Mouse (Mus musculus) forebrain, postnatal 0 days (tissue): ENCODE measurements at regions not wholly inside any gene's neighbourhood (a gene's known extent, or its start where the extent isn't known, plus 50 kb on each side); places are given as distances from the start of the nearest gene placed in this dataset.
"Not testable (repeated sequence)": the region's sequence is repeated elsewhere in the genome, so short reads cannot be mapped to it uniquely, and the experiment has no call there.

ENCODE experiments used
- ATAC-seq: fragments of 200-750 bp; cut with Nextera tagmentation; 2 replicates; pipeline ENCODE4 v1.8.0; 2017; ENCODE audit warnings: mild to moderate bottlenecking, moderate library complexity
- DNase-seq: peaks from one replicate; pipeline ENCODE4 v3.0.0-alpha.2; 2015
- H3K27ac ChIP-seq: fragments of 300-500 bp; sonication (generic); 2 replicates; pipeline ENCODE4 v1.5.1; 2014; ENCODE audit warnings: low read depth, mild to moderate bottlenecking, antibody characterized with exemption, low read length, moderate library complexity, mixed read lengths
- H3K27me3 ChIP-seq: fragments of 300-500 bp; sonication (generic); 2 replicates; pipeline ENCODE4 v1.6.1; 2014; ENCODE audit warnings: mild to moderate bottlenecking, low read length, mixed read lengths; ENCODE audit not compliant: insufficient read depth
- H3K36me3 ChIP-seq: fragments of 300-500 bp; sonication (generic); 2 replicates; pipeline ENCODE4 v1.6.1; 2014; ENCODE audit warnings: mild to moderate bottlenecking, moderate library complexity; ENCODE audit not compliant: insufficient read depth
- H3K4me1 ChIP-seq: fragments of 300-500 bp; sonication (generic); 2 replicates; pipeline ENCODE4 v1.6.1; 2014; ENCODE audit warnings: antibody characterized with exemption; ENCODE audit not compliant: insufficient read depth
- H3K4me2 ChIP-seq: fragments of 300-500 bp; sonication (generic); 2 replicates; pipeline ENCODE4 v1.6.1; 2014; ENCODE audit warnings: low read depth, mild to moderate bottlenecking, moderate library complexity
- H3K4me3 ChIP-seq: fragments of 300-500 bp; sonication (generic); 2 replicates; pipeline ENCODE4 v1.5.1; 2014; ENCODE audit warnings: low read depth, low read length, mixed read lengths
- H3K9ac ChIP-seq: fragments of 300-500 bp; sonication (generic); 2 replicates; pipeline ENCODE4 v1.6.1; 2014; ENCODE audit warnings: mild to moderate bottlenecking
- H3K9me3 ChIP-seq: fragments of 300-500 bp; sonication (generic); 2 replicates; pipeline ENCODE4 v1.6.1; 2016; ENCODE audit warnings: low read length
- CTCF ChIP-seq: sonication (generic); IDR thresholded peaks from 2 replicates; pipeline ENCODE4 v1.5.1; 2016; ENCODE audit warnings: antibody characterized with exemption, control low read depth, low read depth
- whole genome bisulfite sequencing: fragments of 180-500 bp; shearing (Covaris S2); extraction: QIAGEN DNeasy Blood & Tissue Kit; methylation state at CpG from one replicate; pipeline ENCODE4 v1.1.7; 2014; 5-methylcytosine and 5-hydroxymethylcytosine counted together

GRCm38 (mm10) chr11:40536236-40536765 lies 158.7 kb downstream of the Mat2b start:
- H3K4me1 ChIP-seq, result no peaks in the 10 kb centered on the region
- H3K9ac ChIP-seq, result no peak overlapping the region
- H3K27ac ChIP-seq, result no peak overlapping the region
- H3K27me3 ChIP-seq, result no peaks in the 10 kb centered on the region
- DNase-seq (no peak), ATAC-seq (no peak)
- H3K4me3 ChIP-seq, result no peak overlapping the region
- 88% methylated on average over 14 of the region's 14 CpGs for WGBS
- H3K4me2 ChIP-seq, result no peak overlapping the region
- TF ChIP-seq CTCF, result no peak
- H3K36me3 ChIP-seq, result no peaks in the 10 kb centered on the region
- H3K9me3 ChIP-seq, result no peaks in the 10 kb centered on the region

- H3K36me3 ChIP-seq, result no peaks in the 10 kb centered on the region
- no peak for ATAC-seq
- no peaks in the 10 kb centered on the region for H3K9me3 ChIP-seq
- no peaks in the 10 kb centered on the region; the same call in 1 of the 2 replicates for H3K27me3 ChIP-seq
- H3K4me1 ChIP-seq, result no peaks in the 10 kb centered on the region
- H3K4me2 ChIP-seq, result no peak overlapping the region
- no peak overlapping the region for H3K27ac ChIP-seq
- 39% methylated on average over 10 of the region's 10 CpGs for WGBS
- no peak for TF ChIP-seq CTCF
- no peak overlapping the region for H3K4me3 ChIP-seq
- DNase-seq, result no peak
- H3K9ac ChIP-seq, result no peak overlapping the region
These were observed 184.4 kb downstream of the Mat2b start for GRCm38 (mm10) chr11:40510325-40511239.

GRCm38 (mm10) chr11:40491599-40491998 lies 203.4 kb downstream of the Mat2b start:
- no peak for TF ChIP-seq CTCF
- no peak for DNase-seq

GRCm38 (mm10) chr11:40478171-40478570 lies 216.8 kb downstream of the Mat2b start:
- not testable (repeated sequence) for H3K9ac ChIP-seq, H3K4me1 ChIP-seq, H3K36me3 ChIP-seq, ATAC-seq, DNase-seq, H3K4me3 ChIP-seq, H3K27me3 ChIP-seq, H3K4me2 ChIP-seq, H3K9me3 ChIP-seq, H3K27ac ChIP-seq
- WGBS, result 26% methylated on average over 6 of the region's 6 CpGs

More at GRCm38 (mm10) chr11:40491599-40491998, 203.4 kb downstream of the Mat2b start:
- H3K27me3 ChIP-seq, result no peaks in the 10 kb centered on the region
- no peak overlapping the region for H3K4me2 ChIP-seq
- no peaks in the 10 kb centered on the region for H3K9me3 ChIP-seq
- 50% methylated on average over 6 of the region's 6 CpGs for WGBS
- no peaks in the 10 kb centered on the region for H3K36me3 ChIP-seq
- H3K9ac ChIP-seq, result no peak overlapping the region
- no peak overlapping the region for H3K4me3 ChIP-seq
- ATAC-seq, result no peak
- H3K27ac ChIP-seq, result no peak overlapping the region
- no peaks in the 10 kb centered on the region for H3K4me1 ChIP-seq

GRCm38 (mm10) chr11:40477294-40477693 lies 217.7 kb downstream of the Mat2b start:
- Histone ChIP-seq H3K4me3 (no peak overlapping the region), H3K9ac (no peak overlapping the region), H3K4me1 (no peaks in the 10 kb centered on the region), H3K4me2 (no peak overlapping the region), H3K27ac (no peak overlapping the region), H3K36me3 (no peaks in the 10 kb centered on the region), H3K9me3 (no peaks in the 10 kb centered on the region), H3K27me3 (no peaks in the 10 kb centered on the region)
- DNase-seq (no peak), ATAC-seq (no peak)
- WGBS, result 38% methylated on average over 7 of the region's 7 CpGs
- TF ChIP-seq CTCF, result no peak

- H3K27ac ChIP-seq, result no peak overlapping the region
- peak; percentile 91 for ATAC-seq
These were observed 225.8 kb downstream of the Mat2b start for GRCm38 (mm10) chr11:40469080-40469705.

GRCm38 (mm10) chr11:40456571-40456970 lies 238.4 kb downstream of the Mat2b start:
- peak; percentile 62 for ATAC-seq
- peaks cover 21% of the 10 kb centered on the region for H3K27me3 ChIP-seq
- H3K9me3 ChIP-seq, result no peaks in the 10 kb centered on the region
- no peak overlapping the region for H3K9ac ChIP-seq
- TF ChIP-seq CTCF, result no peak
- H3K4me2 ChIP-seq, result no peak overlapping the region
- no peaks in the 10 kb centered on the region for H3K4me1 ChIP-seq
- H3K27ac ChIP-seq, result no peak overlapping the region
- 19% methylated on average over 6 of the region's 6 CpGs for WGBS
- DNase-seq, result no peak
- H3K36me3 ChIP-seq, result no peaks in the 10 kb centered on the region
- H3K4me3 ChIP-seq, result no peak overlapping the region

More at GRCm38 (mm10) chr11:40469080-40469705, 225.8 kb downstream of the Mat2b start:
- no peak overlapping the region for H3K4me2 ChIP-seq
- H3K36me3 ChIP-seq, result no peaks in the 10 kb centered on the region
- no peaks in the 10 kb centered on the region for H3K4me1 ChIP-seq
- H3K4me3 ChIP-seq, result no peak overlapping the region
- 7% methylated on average over 6 of the region's 6 CpGs for WGBS
- peak; percentile 91 for TF ChIP-seq CTCF
- peak; percentile 88 for DNase-seq
- H3K9ac ChIP-seq, result no peak overlapping the region
- H3K9me3 ChIP-seq, result no peaks in the 10 kb centered on the region
- H3K27me3 ChIP-seq, result no peaks in the 10 kb centered on the region

GRCm38 (mm10) chr11:40454994-40455393 lies 240.0 kb downstream of the Mat2b start:
- H3K4me3 ChIP-seq, DNase-seq, H3K36me3 ChIP-seq, H3K4me2 ChIP-seq, H3K4me1 ChIP-seq, H3K27ac ChIP-seq, H3K9me3 ChIP-seq, ATAC-seq, H3K9ac ChIP-seq: not testable (repeated sequence)
- peaks cover 16% of the 10 kb centered on the region for H3K27me3 ChIP-seq
